Mouse (Mus musculus) hindbrain, postnatal 0 days (tissue): ENCODE measurements at regions not wholly inside any gene's neighbourhood (a gene's known extent, or its start where the extent isn't known, plus 50 kb on each side); places are given as distances from the start of the nearest gene placed in this dataset.

Source experiments
- ATAC-seq: fragments of 200-750 bp; cut with Nextera tagmentation; 2 replicates; pipeline ENCODE4 v1.8.0; 2017; ENCODE audit warnings: mild to moderate bottlenecking, moderate TSS enrichment, moderate library complexity
- DNase-seq: peaks from one replicate; pipeline ENCODE4 v3.0.0-alpha.2; 2015; ENCODE audit warnings: low spot score
- H3K27ac ChIP-seq: fragments of 300-500 bp; sonication (generic); 2 replicates; pipeline ENCODE4 v1.5.1; 2014; ENCODE audit warnings: mild to moderate bottlenecking
- H3K27me3 ChIP-seq: fragments of 300-500 bp; sonication (generic); 2 replicates; pipeline ENCODE4 v1.6.1; 2014; ENCODE audit warnings: low read length, mixed read lengths; ENCODE audit not compliant: insufficient read depth
- H3K36me3 ChIP-seq: fragments of 300-500 bp; sonication (generic); 2 replicates; pipeline ENCODE4 v1.6.1; 2014; ENCODE audit warnings: low read length, mixed read lengths; ENCODE audit not compliant: insufficient read depth
- H3K4me1 ChIP-seq: fragments of 300-500 bp; sonication (generic); 2 replicates; pipeline ENCODE4 v1.6.1; 2014; ENCODE audit warnings: antibody characterized with exemption, low read length, mixed read lengths; ENCODE audit not compliant: insufficient read depth
- H3K4me2 ChIP-seq: fragments of 300-500 bp; sonication (generic); 2 replicates; pipeline ENCODE4 v1.6.1; 2014; ENCODE audit warnings: low read depth, mild to moderate bottlenecking, low read length, moderate library complexity, mixed read lengths
- H3K4me3 ChIP-seq: fragments of 300-500 bp; sonication (generic); 2 replicates; pipeline ENCODE4 v1.5.1; 2014; ENCODE audit warnings: low read length
- H3K9ac ChIP-seq: fragments of 300-500 bp; sonication (generic); replicated peaks from 2 replicates; pipeline ENCODE4 v1.6.1; 2014; ENCODE audit warnings: mild to moderate bottlenecking, low read length, moderate library complexity, mixed read lengths
- H3K9me3 ChIP-seq: fragments of 300-500 bp; sonication (generic); 2 replicates; pipeline ENCODE4 v1.6.1; 2016; ENCODE audit warnings: low read length, mixed read lengths
- CTCF ChIP-seq: IDR thresholded peaks from 2 replicates; pipeline ENCODE4 v1.5.1; 2016; ENCODE audit warnings: antibody characterized with exemption, control low read depth, low read depth
- WGBS: fragments of 180-500 bp; shearing (Covaris S2); extraction: QIAGEN DNeasy Blood & Tissue Kit; methylation state at CpG from one replicate; pipeline ENCODE4 v1.1.7; 2014; 5-methylcytosine and 5-hydroxymethylcytosine counted together

- Histone ChIP-seq H3K27ac (no peak overlapping the region), H3K4me1 (no peaks in the 10 kb centered on the region), H3K4me2 (no peak overlapping the region), H3K36me3 (no peaks in the 10 kb centered on the region), H3K4me3 (no peak overlapping the region), H3K9ac (no peak overlapping the region), H3K9me3 (no peaks in the 10 kb centered on the region), H3K27me3 (no peaks in the 10 kb centered on the region)
- TF ChIP-seq CTCF, result no peak
- ATAC-seq, result no peak
- WGBS, result 47% methylated on average over 4 of the region's 4 CpGs
- DNase-seq, result peak; percentile 8
These were observed 285.0 kb upstream of the Gnpda2 start for GRCm38 (mm10) chr5:69877100-69877499.

- H3K36me3 ChIP-seq, result no peaks in the 10 kb centered on the region
- no peaks in the 10 kb centered on the region for H3K9me3 ChIP-seq
- H3K4me2 ChIP-seq, result no peak overlapping the region
- no peak overlapping the region for H3K4me3 ChIP-seq
- no peaks in the 10 kb centered on the region for H3K27me3 ChIP-seq
- TF ChIP-seq CTCF, result no peak
- DNase-seq (peak; percentile 6), ATAC-seq (peak; percentile 51)
- no peak overlapping the region for H3K27ac ChIP-seq
- no peaks in the 10 kb centered on the region for H3K4me1 ChIP-seq
- 56% methylated on average over 3 of the region's 3 CpGs for WGBS
- H3K9ac ChIP-seq, result no peak overlapping the region
These were observed 270.9 kb upstream of the Gnpda2 start for GRCm38 (mm10) chr5:69863027-69863426.

- Histone ChIP-seq H3K9ac (no peak overlapping the region), H3K27ac (no peak overlapping the region), H3K4me1 (no peaks in the 10 kb centered on the region), H3K27me3 (no peaks in the 10 kb centered on the region), H3K4me2 (no peak overlapping the region), H3K9me3 (no peaks in the 10 kb centered on the region), H3K4me3 (no peak overlapping the region), H3K36me3 (no peaks in the 10 kb centered on the region)
- no peak for TF ChIP-seq CTCF
- no peak for DNase-seq
- 60% methylated on average over 1 of the region's 1 CpGs for WGBS
- no peak for ATAC-seq
These were observed 252.7 kb upstream of the Gnpda2 start for GRCm38 (mm10) chr5:69844809-69845208.

- no peak overlapping the region for H3K9ac ChIP-seq
- 65% methylated on average over 7 of the region's 7 CpGs for WGBS
- no peaks in the 10 kb centered on the region for H3K27me3 ChIP-seq
- no peak overlapping the region for H3K4me3 ChIP-seq
- no peaks in the 10 kb centered on the region for H3K9me3 ChIP-seq
- TF ChIP-seq CTCF, result no peak
- DNase-seq (no peak), ATAC-seq (no peak)
- H3K27ac ChIP-seq, result no peak overlapping the region
- no peaks in the 10 kb centered on the region for H3K4me1 ChIP-seq
- H3K4me2 ChIP-seq, result no peak overlapping the region
- H3K36me3 ChIP-seq, result no peaks in the 10 kb centered on the region
These were observed 246.0 kb upstream of the Gnpda2 start for GRCm38 (mm10) chr5:69837947-69838710.

GRCm38 (mm10) chr5:69836356-69836755 is 244.2 kb upstream of the Gnpda2 start:
- H3K9ac ChIP-seq, result no peak overlapping the region
- no peak overlapping the region for H3K27ac ChIP-seq
- no peak for TF ChIP-seq CTCF
- H3K27me3 ChIP-seq, result no peaks in the 10 kb centered on the region
- no peak overlapping the region for H3K4me3 ChIP-seq
- ATAC-seq (no peak), DNase-seq (no peak)
- no peaks in the 10 kb centered on the region for H3K36me3 ChIP-seq
- no peaks in the 10 kb centered on the region for H3K9me3 ChIP-seq
- 86% methylated on average over 8 of the region's 8 CpGs for WGBS
- no peaks in the 10 kb centered on the region for H3K4me1 ChIP-seq
- H3K4me2 ChIP-seq, result no peak overlapping the region

GRCm38 (mm10) chr5:69835162-69835561 is 243.0 kb upstream of the Gnpda2 start:
- no peak overlapping the region for H3K27ac ChIP-seq
- 51% methylated on average over 8 of the region's 8 CpGs for WGBS

GRCm38 (mm10) chr5:69817778-69818177 is 225.6 kb upstream of the Gnpda2 start:
- no peaks in the 10 kb centered on the region for H3K27me3 ChIP-seq
- H3K9ac ChIP-seq, result no peak overlapping the region
- H3K4me1 ChIP-seq, result no peaks in the 10 kb centered on the region
- no peak overlapping the region for H3K4me3 ChIP-seq
- no peaks in the 10 kb centered on the region for H3K9me3 ChIP-seq
- H3K36me3 ChIP-seq, result no peaks in the 10 kb centered on the region
- 39% methylated on average over 4 of the region's 4 CpGs for WGBS
- TF ChIP-seq CTCF, result no peak
- H3K4me2 ChIP-seq, result no peak overlapping the region
- DNase-seq, result no peak
- H3K27ac ChIP-seq, result no peak overlapping the region
- ATAC-seq, result no peak

More at GRCm38 (mm10) chr5:69835162-69835561, 243.0 kb upstream of the Gnpda2 start:
- Histone ChIP-seq H3K9me3 (no peaks in the 10 kb centered on the region), H3K4me3 (no peak overlapping the region), H3K27me3 (no peaks in the 10 kb centered on the region), H3K36me3 (no peaks in the 10 kb centered on the region), H3K4me2 (no peak overlapping the region), H3K4me1 (no peaks in the 10 kb centered on the region), H3K9ac (no peak overlapping the region)
- DNase-seq (peak; percentile 28), ATAC-seq (peak; percentile 43; the same call in 1 of the 2 replicates)
- TF ChIP-seq CTCF, result no peak
